Mouse (Mus musculus) MEL (cell line): Measurements from ENCODE around the gene Corin. TPM values are rescaled to one million over a fixed set of nuclear protein-coding genes. Genes with fewer than 3 reads are reported as not detected.

Source experiments
- DNase-seq: peaks from one replicate; pipeline ENCODE4 v3.0.0; 2011; ENCODE audit warnings: low read depth, low spot score
- H3K27ac ChIP-seq: 2 replicates; pipeline ENCODE4 v1.5.1; 2012; ENCODE audit warnings: low read depth, mild to moderate bottlenecking, control low read depth, low read length, moderate library complexity; ENCODE audit not compliant: control insufficient read depth
- H3K27me3 ChIP-seq, 2 experiments: fragments of 150-350 bp in 1 of 2; sonication (generic) in 1 of 2; 2 replicates each; pipeline ENCODE4 v1.6.1; 2012; ENCODE audit warnings: low read length in 2 of 2, mild to moderate bottlenecking in 2 of 2, improper control_type of control experiment in 1 of 2, moderate library complexity in 1 of 2; ENCODE audit not compliant: insufficient read depth in 2 of 2, control insufficient read depth in 1 of 2
- H3K36me3 ChIP-seq, 2 experiments: 2 replicates each; pipeline ENCODE4 v1.6.1; 2012 to 2014; ENCODE audit warnings: low read length in 2 of 2, improper control_type of control experiment in 1 of 2, inconsistent platforms in 1 of 2, mild to moderate bottlenecking in 1 of 2; ENCODE audit not compliant: insufficient read depth in 2 of 2, control insufficient read depth in 1 of 2
- H3K4me1 ChIP-seq, 2 experiments: fragments of 150-350 bp in 1 of 2; sonication (generic) in 1 of 2; 2 replicates each; pipeline ENCODE4 v1.6.1; 2012; ENCODE audit warnings: low read length in 2 of 2, improper control_type of control experiment in 1 of 2, mild to moderate bottlenecking in 1 of 2; ENCODE audit not compliant: insufficient read depth in 2 of 2, control insufficient read depth in 1 of 2
- H3K4me3 ChIP-seq, 2 experiments: fragments of 150-350 bp in 1 of 2; sonication (generic) in 1 of 2; 2 replicates each; pipeline ENCODE4 v1.5.1; 2012; ENCODE audit warnings: low read depth in 2 of 2, low read length in 2 of 2, mild to moderate bottlenecking in 2 of 2, moderate library complexity in 2 of 2, control low read depth in 1 of 2, improper control_type of control experiment in 1 of 2; ENCODE audit not compliant: control insufficient read depth in 1 of 2, insufficient read depth in 1 of 2
- H3K79me2 ChIP-seq: 2 replicates; pipeline ENCODE4 v1.6.1; 2012; ENCODE audit warnings: mild to moderate bottlenecking, low read length, moderate library complexity; ENCODE audit not compliant: control insufficient read depth, poor library complexity, insufficient read depth
- H3K9ac ChIP-seq: 2 replicates; pipeline ENCODE4 v1.6.1; 2012; ENCODE audit warnings: low read depth, mild to moderate bottlenecking, control low read depth, low read length, moderate library complexity; ENCODE audit not compliant: control insufficient read depth, poor library complexity, severe bottlenecking
- H3K9me3 ChIP-seq: fragments of 150-350 bp; sonication (generic); replicated peaks from 2 replicates; pipeline ENCODE4 v1.6.1; 2012; ENCODE audit warnings: mild to moderate bottlenecking, low read length, improper control_type of control experiment, moderate library complexity; ENCODE audit not compliant: insufficient read depth
- BHLHE40 ChIP-seq: IDR thresholded peaks from 2 replicates; pipeline ENCODE4 v1.6.1; 2012; ENCODE audit warnings: low read depth, mild to moderate bottlenecking, inconsistent platforms, low read length, improper control_type of control experiment, borderline replicate concordance
- CHD1 ChIP-seq: IDR thresholded peaks from 2 replicates; pipeline ENCODE4 v1.6.1; 2012; ENCODE audit warnings: low read depth, mild to moderate bottlenecking, inconsistent platforms, low read length, improper control_type of control experiment
- CTCF ChIP-seq, 3 experiments: IDR thresholded peaks in 2 of 3; conservative IDR thresholded peaks in 1 of 3; 2 replicates each; pipeline ENCODE4 v1.5.1; 2011 to 2012; ENCODE audit warnings: low read length in 3 of 3, low read depth in 2 of 3, mild to moderate bottlenecking in 2 of 3, improper control_type of control experiment in 1 of 3, inconsistent platforms in 1 of 3, mixed read lengths in 1 of 3, moderate library complexity in 1 of 3; ENCODE audit not compliant: control insufficient read depth in 1 of 3, insufficient read depth in 1 of 3, poor library complexity in 1 of 3, severe bottlenecking in 1 of 3
- ELF1 ChIP-seq: IDR thresholded peaks from 2 replicates; pipeline ENCODE4 v1.6.1; 2014; ENCODE audit warnings: low read depth, mild to moderate bottlenecking, inconsistent platforms, low read length, improper control_type of control experiment, moderate library complexity
- EP300 ChIP-seq, 2 experiments: IDR thresholded peaks; 2 replicates each; pipeline ENCODE4 v1.6.1; 2011; ENCODE audit warnings: improper control_type of control experiment in 2 of 2, low read length in 2 of 2, low read depth in 1 of 2, mild to moderate bottlenecking in 1 of 2
- GABPA ChIP-seq: IDR thresholded peaks from 2 replicates; pipeline ENCODE4 v1.6.1; 2012; ENCODE audit warnings: low read depth, mild to moderate bottlenecking, inconsistent platforms, low read length, improper control_type of control experiment, moderate library complexity
- KAT2A ChIP-seq: conservative IDR thresholded peaks from 2 replicates; pipeline ENCODE4 v1.6.1; 2012; ENCODE audit warnings: low read depth, low read length, improper control_type of control experiment, inconsistent platforms
- MAFK ChIP-seq: IDR thresholded peaks from 2 replicates; pipeline ENCODE4 v1.6.1; 2011; ENCODE audit warnings: low read depth, mild to moderate bottlenecking, low read length, improper control_type of control experiment, borderline replicate concordance
- MEF2A ChIP-seq: IDR thresholded peaks from 2 replicates; pipeline ENCODE4 v1.6.1; 2014; ENCODE audit warnings: low read depth, mild to moderate bottlenecking, inconsistent platforms, low read length, improper control_type of control experiment; ENCODE audit not compliant: poor library complexity, insufficient replicate concordance, severe bottlenecking; ENCODE audit errors: extremely low read depth
- MXI1 ChIP-seq: IDR thresholded peaks from 2 replicates; pipeline ENCODE4 v1.6.1; 2011; ENCODE audit warnings: mild to moderate bottlenecking, low read depth, low read length, improper control_type of control experiment
- MYB ChIP-seq: IDR thresholded peaks from 2 replicates; pipeline ENCODE4 v1.6.1; 2011; ENCODE audit warnings: mild to moderate bottlenecking, low read depth, low read length, improper control_type of control experiment
- MYC ChIP-seq: IDR thresholded peaks from 2 replicates; pipeline ENCODE4 v1.6.1; 2011; ENCODE audit warnings: low read depth, mild to moderate bottlenecking, low read length, improper control_type of control experiment, moderate library complexity
- POLR2A ChIP-seq, 2 experiments: IDR thresholded peaks; 2 replicates each; pipeline ENCODE4 v1.6.1; 2011 to 2012; ENCODE audit warnings: low read length in 2 of 2, mild to moderate bottlenecking in 2 of 2, control low read depth in 1 of 2, improper control_type of control experiment in 1 of 2, low read depth in 1 of 2, moderate library complexity in 1 of 2; ENCODE audit not compliant: control insufficient read depth in 1 of 2, insufficient read depth in 1 of 2, poor library complexity in 1 of 2
- POLR2AphosphoS5 ChIP-seq: IDR thresholded peaks from 2 replicates; pipeline ENCODE4 v1.6.1; 2012; ENCODE audit warnings: low read depth, borderline replicate concordance, mild to moderate bottlenecking, inconsistent platforms, low read length, moderate library complexity, mixed read lengths
- RAD21 ChIP-seq: IDR thresholded peaks from 2 replicates; pipeline ENCODE4 v1.6.1; 2011; ENCODE audit warnings: mild to moderate bottlenecking, low read depth, low read length, improper control_type of control experiment
- RCOR1 ChIP-seq: IDR thresholded peaks from 2 replicates; pipeline ENCODE4 v1.6.1; 2012; ENCODE audit warnings: low read depth, mild to moderate bottlenecking, inconsistent platforms, low read length, improper control_type of control experiment
- SIN3A ChIP-seq: IDR thresholded peaks from 2 replicates; pipeline ENCODE4 v1.6.1; 2012; ENCODE audit warnings: low read length, improper control_type of control experiment, inconsistent platforms
- TAL1 ChIP-seq: IDR thresholded peaks from 2 replicates; pipeline ENCODE4 v1.6.1; 2012; ENCODE audit warnings: mild to moderate bottlenecking, inconsistent platforms, low read length, moderate library complexity, mixed read lengths
- TBP ChIP-seq: IDR thresholded peaks from 2 replicates; pipeline ENCODE4 v1.8.0; 2011; ENCODE audit warnings: low read depth, low read length, improper control_type of control experiment
- USF1 ChIP-seq: IDR thresholded peaks from 2 replicates; pipeline ENCODE4 v1.6.1; 2014; ENCODE audit warnings: low read depth, mild to moderate bottlenecking, inconsistent platforms, low read length, improper control_type of control experiment, moderate library complexity
- USF2 ChIP-seq, 2 experiments: IDR thresholded peaks; 2 replicates each; pipeline ENCODE4 v1.6.1; 2011 to 2012; ENCODE audit warnings: improper control_type of control experiment in 2 of 2, low read length in 2 of 2, borderline replicate concordance in 1 of 2, inconsistent platforms in 1 of 2, low read depth in 1 of 2, mild to moderate bottlenecking in 1 of 2; ENCODE audit not compliant: insufficient read depth in 1 of 2
- ZC3H11A ChIP-seq: IDR thresholded peaks from 2 replicates; pipeline ENCODE4 v1.6.1; 2012; ENCODE audit warnings: low read depth, mild to moderate bottlenecking, inconsistent platforms, low read length, improper control_type of control experiment
- polyA plus RNA-seq, 2 experiments: library from polyadenylated mRNA; stranded (reverse) in 1 of 2; unstranded in 1 of 2; fragments of >175 nt in 1 of 2; fragments of >200 nt in 1 of 2; gene quantifications; 2 replicates each; pipeline versions ENCODE4 v1.2.1 to v1.2.4; 2012; ENCODE audit warnings: low replicate concordance in 2 of 2, low read depth in 1 of 2; ENCODE audit not compliant: insufficient read length in 2 of 2, insufficient read depth in 1 of 2, missing spikeins in 1 of 2
- total RNA-seq: library from RNA; depleted of rRNA; stranded (reverse); fragments of 300-350 nt; gene quantifications from 2 replicates; pipeline ENCODE4 v1.2.3, GENCODE M21; 2012

Gene Corin
- total and polyA plus RNA-seq, 3 experiments, result not detected

GRCm38 (mm10) chr5:72443007-72443406 is 61.3 kb downstream of the Corin start:
- no peak for DNase-seq
- H3K79me2 ChIP-seq, result no peaks in the 10 kb centered on the region
- TF ChIP-seq USF1 (no peak), CTCF (IDR thresholded peaks at IDR 0.05 in 2 of 3, conservative IDR thresholded peaks at IDR 0.05 in 1 of 3; ENCODE audit: control insufficient read depth in 1 of 3, insufficient read depth in 1 of 3, low read depth in 2 of 3, low read length in 3 of 3, poor library complexity in 1 of 3, severe bottlenecking in 1 of 3) (no peak), TBP (no peak), SIN3A (no peak), MXI1 (no peak), POLR2AphosphoS5 (no peak), MYC (no peak), RCOR1 (no peak), USF2 (IDR thresholded peaks at IDR 0.05; ENCODE audit: borderline replicate concordance in 1 of 2, insufficient read depth in 1 of 2, low read depth in 1 of 2, low read length in 2 of 2) (no peak), ZC3H11A (no peak), RAD21 (no peak), MEF2A (no peak), BHLHE40 (no peak), CHD1 (no peak), EP300 (IDR thresholded peaks at IDR 0.05; ENCODE audit: low read depth in 1 of 2, low read length in 2 of 2) (no peak), KAT2A (no peak), MYB (no peak), POLR2A (IDR thresholded peaks at IDR 0.05; ENCODE audit: control insufficient read depth in 1 of 2, insufficient read depth in 1 of 2, low read depth in 1 of 2, low read length in 2 of 2, poor library complexity in 1 of 2) (no peak)
- H3K9ac ChIP-seq, result no peak overlapping the region
- H3K4me1 ChIP-seq, result no peaks in the 10 kb centered on the region
- no peak overlapping the region for H3K27ac ChIP-seq
- H3K27me3 ChIP-seq, result no peaks in the 10 kb centered on the region
- H3K4me3 ChIP-seq, result no peak overlapping the region
- no peaks in the 10 kb centered on the region for H3K36me3 ChIP-seq
- H3K9me3 ChIP-seq, result no peaks in the 10 kb centered on the region

GRCm38 (mm10) chr5:72441181-72441580 is 63.1 kb downstream of the Corin start:
- no peaks in the 10 kb centered on the region for H3K4me1 ChIP-seq
- DNase-seq, result peak; percentile 8
- TF ChIP-seq TAL1 (no peak), MAFK (no peak), SIN3A (no peak), ELF1 (no peak), GABPA (no peak)
- TF ChIP-seq, all 39 proteins: peak for 0
- H3K9me3 ChIP-seq, result no peaks in the 10 kb centered on the region
- H3K27ac ChIP-seq, result no peak overlapping the region
- H3K36me3 ChIP-seq, result no peaks in the 10 kb centered on the region
- no peak overlapping the region for H3K4me3 ChIP-seq
- no peaks in the 10 kb centered on the region for H3K27me3 ChIP-seq
- H3K79me2 ChIP-seq, result no peaks in the 10 kb centered on the region
- no peak overlapping the region for H3K9ac ChIP-seq
